Mouse (Mus musculus) midbrain, embryonic 12.5 days (tissue): ENCODE measurements around the gene Zbtb45. TPM values are rescaled to one million over a fixed set of nuclear protein-coding genes. Genes with fewer than 3 reads are reported as not detected.

Source experiments
- ATAC-seq: fragments of 200-750 bp; cut with Nextera tagmentation; 2 replicates; pipeline ENCODE4 v1.8.0; 2017; ENCODE audit warnings: low read depth, moderate TSS enrichment, moderate library complexity; ENCODE audit not compliant: low FRiP score
- H3K27ac ChIP-seq: fragments of 300-500 bp; sonication (generic); replicated peaks from 2 replicates; pipeline ENCODE4 v1.5.1; 2016; ENCODE audit warnings: mild to moderate bottlenecking
- H3K27me3 ChIP-seq: fragments of 300-500 bp; sonication (generic); 2 replicates; pipeline ENCODE4 v1.6.1; 2016; ENCODE audit warnings: mild to moderate bottlenecking
- H3K36me3 ChIP-seq: fragments of 300-500 bp; sonication (generic); 2 replicates; pipeline ENCODE4 v1.6.1; 2016
- H3K4me1 ChIP-seq: fragments of 300-500 bp; sonication (generic); 2 replicates; pipeline ENCODE4 v1.6.1; 2016
- H3K4me2 ChIP-seq: fragments of 300-500 bp; sonication (generic); replicated peaks from 2 replicates; pipeline ENCODE4 v1.6.1; 2016; ENCODE audit warnings: mild to moderate bottlenecking, moderate library complexity
- H3K4me3 ChIP-seq: fragments of 300-500 bp; sonication (generic); 2 replicates; pipeline ENCODE4 v1.5.1; 2016; ENCODE audit warnings: mild to moderate bottlenecking
- H3K9ac ChIP-seq: fragments of 300-500 bp; sonication (generic); replicated peaks from 2 replicates; pipeline ENCODE4 v1.6.1; 2016; ENCODE audit warnings: mild to moderate bottlenecking, moderate library complexity
- H3K9me3 ChIP-seq: fragments of 300-500 bp; sonication (generic); 2 replicates; pipeline ENCODE4 v1.6.1; 2016; ENCODE audit warnings: mild to moderate bottlenecking
- WGBS: fragments of 180-500 bp; shearing (Covaris S2); methylation state at CpG from one replicate; pipeline ENCODE4 v1.1.7; 2016; 5-methylcytosine and 5-hydroxymethylcytosine counted together
- polyA plus RNA-seq: library from polyadenylated mRNA; unstranded; fragments of >200 nt; fragmentation: Nextera tagmentation; extraction: Ambion mirVana; gene quantifications from 2 replicates; pipeline ENCODE4 v1.2.1, GENCODE M21; 2016

Gene Zbtb45
- polyA plus RNA-seq, result 36.6 and 37.1 TPM in 2 replicates

DNA sequence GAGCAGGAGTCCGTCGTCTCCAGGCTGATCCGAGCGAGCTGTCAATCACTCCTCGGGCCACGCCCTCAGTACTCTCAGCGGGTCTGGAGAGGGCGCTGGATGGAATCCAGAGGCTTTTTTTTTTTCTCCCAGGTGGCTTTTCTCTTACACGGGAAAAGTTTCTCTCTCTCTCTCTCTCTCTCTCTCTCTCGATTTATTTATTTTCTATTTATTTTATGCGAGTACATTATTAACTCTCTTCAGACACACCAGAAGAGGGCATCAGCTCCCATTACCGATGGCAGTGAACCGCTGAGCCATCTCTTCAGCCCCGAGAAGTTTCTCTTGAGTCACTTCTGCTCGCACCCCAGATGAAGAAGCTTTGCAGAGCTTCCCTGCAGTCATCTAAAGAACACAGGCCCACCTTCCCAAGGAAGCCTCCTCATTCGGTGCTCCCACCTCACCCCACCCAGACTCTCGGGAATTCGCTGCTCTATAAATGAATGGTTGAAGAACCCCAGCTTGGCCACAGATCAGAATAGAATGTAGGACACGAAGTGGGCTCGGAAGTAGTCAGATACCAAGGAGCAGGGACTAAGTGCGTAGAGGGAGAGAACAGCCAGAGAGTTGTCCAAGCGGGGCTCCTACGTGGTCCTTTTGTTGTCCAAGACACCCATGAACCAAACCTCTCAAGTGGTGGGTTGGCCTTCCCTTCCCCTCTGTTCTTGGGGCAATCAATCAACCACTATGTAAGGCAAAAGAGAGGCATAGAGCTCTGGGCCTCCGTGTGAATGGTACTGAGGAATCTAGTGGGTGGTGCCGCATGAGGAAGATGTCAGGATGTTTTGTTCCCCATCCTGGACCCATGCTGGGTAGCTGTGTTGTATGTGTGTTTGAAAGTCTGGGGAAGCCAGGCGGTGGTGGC lies at the start of gene Zbtb45:
Gene Zbtb45, minus strand, starts transcription at position 30 of the 904 bp plus-strand sequence.
- WGBS, result 15% methylated on average over 26 of the region's 26 CpGs
- Histone ChIP-seq H3K27ac (peak within 1 kb of the TSS; percentile 90), H3K4me1 (peaks cover 28% of the 10 kb centered on the region), H3K4me3 (peak within 1 kb of the TSS; percentile 58), H3K9ac (peak within 1 kb of the TSS; percentile 75), H3K9me3 (no peaks in the 10 kb centered on the region), H3K27me3 (peaks cover 21% of the 10 kb centered on the region), H3K4me2 (peak within 1 kb of the TSS; percentile 73), H3K36me3 (peaks cover 28% of the 10 kb centered on the region)
- no peak for ATAC-seq

DNA sequence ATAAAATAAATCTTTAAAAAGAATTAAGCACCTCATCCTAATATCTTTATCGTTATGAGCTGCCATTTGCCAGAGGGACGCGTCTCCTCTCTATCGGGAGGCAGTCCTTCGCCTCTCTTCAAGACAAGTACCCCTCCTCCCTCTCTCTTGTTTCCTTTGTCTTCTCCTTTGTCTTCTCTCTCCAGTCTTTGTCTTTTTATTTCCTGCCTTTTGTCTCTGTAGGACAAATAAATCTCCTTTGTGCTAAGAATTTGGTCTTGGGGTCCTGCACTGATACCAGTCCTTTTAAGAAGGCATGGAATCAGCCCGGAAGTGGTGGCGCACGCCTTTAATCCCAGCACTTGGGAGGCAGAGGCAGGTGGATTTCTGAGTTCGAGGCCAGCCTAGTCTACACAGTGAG lies 49.7 kb upstream of the Zbtb45 start:
- H3K36me3 ChIP-seq, result no peaks in the 10 kb centered on the region
- whole genome bisulfite sequencing, result 90% methylated on average over 9 of the region's 9 CpGs
- no peak overlapping the region for H3K27ac ChIP-seq
- H3K4me1 ChIP-seq, result no peaks in the 10 kb centered on the region
- no peak overlapping the region for H3K4me2 ChIP-seq
- no peaks in the 10 kb centered on the region for H3K27me3 ChIP-seq
- no peak for ATAC-seq
- H3K9ac ChIP-seq, result no peak overlapping the region
- no peak overlapping the region for H3K4me3 ChIP-seq
- no peaks in the 10 kb centered on the region for H3K9me3 ChIP-seq

- Histone ChIP-seq H3K27ac (no peak overlapping the region), H3K36me3 (no peaks in the 10 kb centered on the region), H3K4me3 (no peak overlapping the region), H3K27me3 (no peaks in the 10 kb centered on the region), H3K4me1 (peaks cover 6% of the 10 kb centered on the region), H3K4me2 (no peak overlapping the region), H3K9ac (no peak overlapping the region), H3K9me3 (no peaks in the 10 kb centered on the region)
- ATAC-seq, result no peak
- WGBS, result 52% methylated on average over 8 of the region's 8 CpGs
These were observed 47.3 kb upstream of the Zbtb45 start for GRCm38 (mm10) chr7:13056913-13057700.

GRCm38 (mm10) chr7:13054287-13055010 lies 44.6 kb upstream of the Zbtb45 start, which contains the start of gene Mzf1:
Gene Mzf1, minus strand, starts transcription at chr7:13054764.
- WGBS, result under 1% methylated on average over 41 of the region's 41 CpGs
- Histone ChIP-seq H3K4me2 (peak within 1 kb of the TSS; percentile 52), H3K9me3 (no peaks in the 10 kb centered on the region), H3K4me3 (peak within 1 kb of the TSS; percentile 51), H3K4me1 (peaks cover 6% of the 10 kb centered on the region), H3K9ac (peak within 1 kb of the TSS; percentile 48), H3K36me3 (no peaks in the 10 kb centered on the region), H3K27ac (peak within 1 kb of the TSS; percentile 91), H3K27me3 (no peaks in the 10 kb centered on the region)
- ATAC-seq, result peak; percentile 96

GRCm38 (mm10) chr7:13053961-13054286 lies 44.1 kb upstream of the Zbtb45 start:
- Histone ChIP-seq H3K4me1 (peaks cover 6% of the 10 kb centered on the region), H3K36me3 (no peaks in the 10 kb centered on the region), H3K27ac (peak overlapping the region; percentile 91), H3K9me3 (no peaks in the 10 kb centered on the region), H3K4me2 (peak overlapping the region; percentile 52), H3K9ac (peak overlapping the region; percentile 48), H3K4me3 (peak overlapping the region; percentile 51), H3K27me3 (no peaks in the 10 kb centered on the region)
- WGBS, result 2% methylated on average over 15 of the region's 15 CpGs
- no peak for ATAC-seq

DNA sequence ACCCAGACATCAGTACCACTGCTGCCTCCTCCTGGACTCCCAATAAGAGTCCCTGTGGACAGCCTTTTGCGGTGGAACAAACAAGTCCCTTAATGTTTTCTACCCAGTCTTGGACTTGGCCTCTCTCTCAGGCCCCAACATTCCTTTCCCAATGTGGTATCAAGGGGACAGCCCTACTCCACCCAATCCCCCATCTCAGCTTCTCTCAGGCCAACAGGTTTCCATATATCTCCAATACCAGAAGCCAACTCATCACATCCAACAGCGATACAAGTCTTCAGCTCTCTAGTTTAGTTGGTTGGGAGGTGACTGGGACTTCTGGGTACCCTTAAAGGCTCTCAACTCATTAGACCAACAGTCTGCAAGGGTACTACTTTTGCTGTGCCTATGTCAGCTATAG lies 43.7 kb upstream of the Zbtb45 start:
- peak overlapping the region; percentile 52 for H3K4me2 ChIP-seq
- 97% methylated on average over 2 of the region's 2 CpGs for WGBS
- H3K27ac ChIP-seq, result 0 out of 2 replicates have a peak overlapping the region, but pooled peaks have one; percentile 91
- no peaks in the 10 kb centered on the region for H3K9me3 ChIP-seq
- H3K27me3 ChIP-seq, result no peaks in the 10 kb centered on the region
- ATAC-seq, result no peak
- H3K9ac ChIP-seq, result no peak overlapping the region
- peak overlapping the region; percentile 51 for H3K4me3 ChIP-seq
- H3K4me1 ChIP-seq, result peaks cover 6% of the 10 kb centered on the region
- H3K36me3 ChIP-seq, result no peaks in the 10 kb centered on the region

DNA sequence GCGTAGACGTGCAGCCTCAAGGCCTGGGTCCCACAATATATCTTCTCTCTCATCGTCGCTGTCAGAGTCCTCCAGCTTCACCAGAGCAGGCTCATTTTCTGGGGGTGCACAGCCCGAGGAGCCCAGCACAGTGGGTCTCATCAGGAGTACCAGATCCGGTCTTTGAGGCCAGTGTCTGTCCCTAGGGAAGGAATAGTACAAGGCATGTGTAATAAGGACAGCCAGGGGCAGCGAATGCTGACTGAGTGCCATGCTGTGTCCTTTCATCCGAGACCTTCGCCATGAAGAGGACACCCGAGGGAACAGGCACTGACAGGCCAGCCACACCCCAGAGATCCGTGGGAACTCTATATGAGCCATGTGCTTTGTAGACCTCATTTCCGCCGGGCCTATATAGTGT lies 43.2 kb upstream of the Zbtb45 start:
- H3K4me3 ChIP-seq, result no peak overlapping the region
- H3K4me1 ChIP-seq, result peaks cover 6% of the 10 kb centered on the region
- no peak overlapping the region for H3K27ac ChIP-seq
- no peaks in the 10 kb centered on the region for H3K36me3 ChIP-seq
- ATAC-seq, result no peak
- no peak overlapping the region for H3K4me2 ChIP-seq
- no peak overlapping the region for H3K9ac ChIP-seq
- WGBS, result 87% methylated on average over 13 of the region's 13 CpGs
- no peaks in the 10 kb centered on the region for H3K27me3 ChIP-seq
- H3K9me3 ChIP-seq, result no peaks in the 10 kb centered on the region

GRCm38 (mm10) chr7:13046084-13046483 lies 36.2 kb upstream of the Zbtb45 start:
- 6% methylated on average over 2 of the region's 2 CpGs for WGBS
- Histone ChIP-seq H3K27me3 (peaks cover 47% of the 10 kb centered on the region), H3K36me3 (no peaks in the 10 kb centered on the region), H3K9me3 (peaks cover 6% of the 10 kb centered on the region; the same call in 1 of the 2 replicates), H3K9ac (no peak overlapping the region), H3K4me2 (no peak overlapping the region), H3K4me1 (peaks cover 14% of the 10 kb centered on the region), H3K4me3 (no peak overlapping the region), H3K27ac (no peak overlapping the region)
- peak; percentile 50 for ATAC-seq

GRCm38 (mm10) chr7:13044254-13044625 lies 34.4 kb upstream of the Zbtb45 start:
- WGBS, result 3% methylated on average over 23 of the region's 23 CpGs
- H3K27ac ChIP-seq, result no peak overlapping the region
- H3K4me3 ChIP-seq, result peak overlapping the region; percentile 50
- peak; percentile 17 for ATAC-seq
- no peaks in the 10 kb centered on the region for H3K36me3 ChIP-seq
- peaks cover 16% of the 10 kb centered on the region for H3K4me1 ChIP-seq
- peaks cover 6% of the 10 kb centered on the region; the same call in 1 of the 2 replicates for H3K9me3 ChIP-seq
- H3K9ac ChIP-seq, result peak overlapping the region; percentile 67
- peak overlapping the region; percentile 87 for H3K4me2 ChIP-seq
- peaks cover 53% of the 10 kb centered on the region for H3K27me3 ChIP-seq

DNA sequence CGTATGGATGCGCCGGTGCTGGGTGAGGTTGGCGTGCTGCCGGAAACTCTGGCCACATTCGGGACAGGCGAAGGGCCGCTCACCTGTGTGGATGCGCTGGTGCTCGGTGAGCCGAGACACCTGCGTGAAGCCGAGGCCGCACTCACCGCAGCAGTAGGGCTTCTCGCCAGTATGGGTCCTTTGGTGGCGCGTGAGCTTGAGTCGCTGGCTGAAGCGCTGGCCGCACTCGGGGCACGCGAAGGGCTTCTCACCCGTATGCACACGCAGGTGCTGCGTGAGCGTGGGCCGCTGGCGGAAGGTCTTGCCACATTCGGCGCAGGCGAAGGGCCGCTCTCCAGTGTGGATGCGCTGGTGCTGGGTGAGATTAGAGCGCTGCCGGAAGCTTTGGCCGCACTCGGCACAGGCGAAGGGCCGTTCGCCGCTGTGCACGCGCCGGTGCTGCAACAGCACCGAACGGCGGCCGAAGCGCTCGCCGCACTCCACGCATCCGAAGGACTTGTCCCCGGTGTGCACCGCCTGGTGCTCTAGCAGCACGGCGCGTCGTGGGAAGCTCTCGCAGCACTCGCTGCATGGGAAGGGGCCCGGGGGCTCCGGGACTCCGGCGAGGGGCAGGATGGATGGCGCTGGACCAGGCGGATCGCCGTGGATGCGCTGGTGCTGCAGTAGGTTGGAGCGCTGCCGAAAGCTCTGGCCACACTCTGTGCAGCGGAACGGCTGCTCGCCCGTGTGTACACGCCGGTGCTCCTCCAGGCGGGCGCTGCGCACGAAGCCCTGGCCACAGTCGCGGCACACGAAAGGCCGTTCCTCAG lies 33.8 kb upstream of the Zbtb45 start:
- ATAC-seq, result peak; percentile 35
- H3K27ac ChIP-seq, result no peak overlapping the region; the same call in 1 of the 2 replicates
- H3K36me3 ChIP-seq, result no peaks in the 10 kb centered on the region
- peak overlapping the region; percentile 50 for H3K4me3 ChIP-seq
- peak overlapping the region; percentile 67 for H3K9ac ChIP-seq
- 6% methylated on average over 88 of the region's 88 CpGs for WGBS
- H3K9me3 ChIP-seq, result peaks cover 6% of the 10 kb centered on the region; the same call in 1 of the 2 replicates
- peak overlapping the region; percentile 87 for H3K4me2 ChIP-seq
- H3K27me3 ChIP-seq, result peaks cover 53% of the 10 kb centered on the region
- peaks cover 22% of the 10 kb centered on the region for H3K4me1 ChIP-seq

DNA sequence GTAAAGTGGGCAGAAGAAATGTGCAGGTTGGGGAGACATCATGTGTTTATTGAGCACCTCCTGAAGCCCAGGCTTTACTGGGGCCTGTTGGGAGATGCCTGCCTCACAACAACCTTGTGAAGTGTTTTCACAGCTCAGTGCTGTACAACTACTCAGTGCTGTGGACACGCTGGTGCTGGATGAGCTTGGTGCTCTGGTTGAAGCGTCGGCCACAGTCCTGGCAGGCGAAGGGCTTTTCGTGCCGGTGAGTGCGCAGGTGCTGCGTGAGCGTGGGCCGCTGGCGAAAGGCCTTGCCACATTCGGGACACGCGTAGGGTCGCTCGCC lies 33.2 kb upstream of the Zbtb45 start:
- Histone ChIP-seq H3K36me3 (no peaks in the 10 kb centered on the region), H3K27me3 (peaks cover 53% of the 10 kb centered on the region), H3K4me2 (peak overlapping the region; percentile 87), H3K27ac (no peak overlapping the region), H3K4me1 (peaks cover 25% of the 10 kb centered on the region), H3K9me3 (peaks cover 6% of the 10 kb centered on the region; the same call in 1 of the 2 replicates), H3K4me3 (peak overlapping the region; percentile 50), H3K9ac (peak overlapping the region; percentile 67; the same call in 1 of the 2 replicates)
- whole genome bisulfite sequencing, result 42% methylated on average over 16 of the region's 16 CpGs
- no peak for ATAC-seq
